Mouse (Mus musculus) cerebral cortex, adult 2 months (tissue): ENCODE results near the gene Sik3.

ENCODE experiments used
- WGBS: fragments of 180-500 bp; shearing (Covaris S2); methylation state at CpG from one replicate; pipeline ENCODE4 v1.1.7; 2018; 5-methylcytosine and 5-hydroxymethylcytosine counted together

Gene Sik3

DNA sequence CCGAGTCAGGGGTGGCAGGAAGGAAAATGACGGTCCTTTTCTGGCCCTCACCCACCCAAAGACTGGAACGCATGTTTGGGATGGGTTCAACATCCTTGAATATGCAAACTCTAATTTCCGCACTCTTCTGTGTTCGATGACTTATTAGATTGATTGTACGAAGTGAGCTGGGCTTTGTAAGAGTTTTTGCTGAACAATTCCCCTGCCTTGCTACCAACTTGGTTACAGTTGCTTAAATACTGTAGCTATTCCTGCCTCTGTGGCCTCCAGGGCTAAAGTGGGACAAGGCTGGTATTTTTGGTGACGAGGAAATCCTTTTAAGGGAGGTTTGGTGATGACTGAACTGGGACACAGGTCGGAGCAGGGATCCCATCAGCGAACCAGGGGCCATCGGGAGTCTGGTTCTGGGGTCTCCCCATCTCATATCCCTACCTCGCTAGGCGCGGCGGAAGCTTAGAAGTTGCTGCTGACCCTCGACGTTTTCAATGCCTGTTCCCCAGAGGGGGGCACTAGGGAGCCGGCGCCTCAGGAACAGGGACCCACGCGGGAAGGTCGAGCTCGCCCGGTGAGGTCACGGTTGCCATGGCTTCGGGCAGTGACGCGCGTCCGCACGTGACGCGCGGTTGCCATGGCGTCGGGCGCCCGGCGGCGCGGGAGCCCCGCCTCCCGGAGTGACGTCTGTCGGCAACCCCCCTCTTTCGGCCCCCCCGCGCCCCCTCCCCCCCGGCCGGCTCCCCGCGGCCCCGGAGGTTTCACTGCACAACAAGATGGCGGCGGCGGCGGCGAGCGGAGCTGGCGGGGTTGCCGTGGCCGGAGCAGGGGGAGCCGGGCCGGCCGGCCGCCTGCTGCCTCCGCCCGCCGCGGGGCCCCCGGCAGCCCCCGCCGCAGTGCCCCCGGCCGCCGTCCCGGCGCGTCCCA is at the start of gene Sik3, which contains the start of gene Pafah1b2:
TSS of gene Sik3 (plus strand) at position 730 of the 918 bp plus-strand sequence.
TSS of gene Pafah1b2 (minus strand) at position 600 of the 918 bp plus-strand sequence.
- 3% methylated on average over 76 of the region's 78 CpGs for WGBS

DNA sequence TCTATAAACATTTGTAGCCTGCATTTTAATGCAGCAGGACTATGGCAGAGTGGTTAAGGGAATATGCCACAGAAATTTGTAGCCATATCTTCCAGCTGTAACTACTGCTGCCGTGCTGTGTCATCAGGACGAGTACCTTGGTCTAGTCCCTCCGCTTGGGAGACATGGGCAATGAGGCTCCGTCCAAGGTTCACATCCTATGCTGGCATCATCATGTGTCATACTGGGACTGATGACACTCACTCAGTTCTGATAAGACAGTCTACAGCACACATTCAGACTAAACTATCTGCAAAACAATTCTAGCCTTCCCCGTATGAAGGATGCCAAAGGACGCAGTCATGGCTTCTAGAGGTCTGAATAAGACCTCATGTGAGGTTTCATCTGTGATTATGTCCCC is 49.0 kb upstream of the Sik3 start:
- WGBS, result 86% methylated on average over 6 of the region's 6 CpGs

DNA sequence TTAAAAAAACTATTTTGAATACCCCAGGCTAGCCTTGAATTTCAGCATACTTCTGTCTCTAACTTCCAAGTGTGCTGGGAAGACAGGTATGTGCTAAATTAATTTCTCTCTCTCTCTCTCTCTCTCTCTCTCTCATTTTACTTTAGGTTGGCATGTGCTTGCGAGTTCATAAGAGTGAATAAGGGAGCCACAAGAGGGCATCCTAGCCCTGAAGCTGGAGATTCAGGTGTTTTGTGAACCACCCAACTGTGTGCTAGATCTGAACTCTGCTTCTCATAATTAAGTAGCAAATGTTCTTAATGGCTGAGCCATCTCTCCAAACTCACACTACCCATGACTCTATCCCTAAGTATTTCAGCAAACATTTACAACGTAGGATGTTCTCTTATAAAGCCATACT is 35.7 kb upstream of the Sik3 start:
- WGBS, result 57% methylated on average over 2 of the region's 2 CpGs

DNA sequence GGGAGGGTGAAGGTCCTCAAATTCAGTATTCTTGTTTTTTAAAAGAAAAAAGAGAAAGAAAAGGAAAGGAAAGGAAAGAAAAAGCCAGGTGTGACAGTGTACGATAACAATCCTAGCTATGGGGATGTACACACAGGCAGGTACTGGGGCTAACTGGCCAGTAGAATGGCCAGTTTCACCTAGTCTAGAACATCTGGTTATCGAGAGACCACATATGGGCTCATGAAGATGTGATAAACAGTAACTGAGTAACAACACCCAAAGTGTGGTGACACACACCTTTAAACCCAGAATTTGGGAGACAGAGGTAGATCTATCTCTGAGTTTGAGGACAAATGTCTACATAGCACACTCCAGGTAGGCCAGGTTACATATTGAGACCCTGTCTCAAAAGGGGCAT is 32.8 kb upstream of the Sik3 start:
- 91% methylated on average over 2 of the region's 2 CpGs for WGBS

DNA sequence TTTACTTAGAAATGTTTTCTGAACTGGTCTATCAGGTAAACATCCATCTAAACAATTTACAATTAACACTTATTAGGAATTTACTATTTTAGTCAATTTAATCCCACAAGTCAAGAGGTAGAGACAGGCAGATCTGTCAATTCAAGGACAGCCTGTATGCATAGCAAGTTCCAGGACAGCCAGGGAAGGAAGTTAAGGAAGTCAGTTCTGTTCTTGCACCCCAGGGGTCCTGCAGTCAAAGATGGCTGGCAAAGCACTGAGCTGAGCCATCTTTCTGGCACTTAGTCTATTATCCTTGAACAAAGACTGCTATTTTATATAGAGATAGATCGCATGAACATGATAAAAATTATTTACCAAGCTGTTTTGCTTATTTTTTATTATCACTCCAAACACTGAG is 32.0 kb upstream of the Sik3 start:
- 69% methylated on average over 1 of the region's 1 CpGs for WGBS

DNA sequence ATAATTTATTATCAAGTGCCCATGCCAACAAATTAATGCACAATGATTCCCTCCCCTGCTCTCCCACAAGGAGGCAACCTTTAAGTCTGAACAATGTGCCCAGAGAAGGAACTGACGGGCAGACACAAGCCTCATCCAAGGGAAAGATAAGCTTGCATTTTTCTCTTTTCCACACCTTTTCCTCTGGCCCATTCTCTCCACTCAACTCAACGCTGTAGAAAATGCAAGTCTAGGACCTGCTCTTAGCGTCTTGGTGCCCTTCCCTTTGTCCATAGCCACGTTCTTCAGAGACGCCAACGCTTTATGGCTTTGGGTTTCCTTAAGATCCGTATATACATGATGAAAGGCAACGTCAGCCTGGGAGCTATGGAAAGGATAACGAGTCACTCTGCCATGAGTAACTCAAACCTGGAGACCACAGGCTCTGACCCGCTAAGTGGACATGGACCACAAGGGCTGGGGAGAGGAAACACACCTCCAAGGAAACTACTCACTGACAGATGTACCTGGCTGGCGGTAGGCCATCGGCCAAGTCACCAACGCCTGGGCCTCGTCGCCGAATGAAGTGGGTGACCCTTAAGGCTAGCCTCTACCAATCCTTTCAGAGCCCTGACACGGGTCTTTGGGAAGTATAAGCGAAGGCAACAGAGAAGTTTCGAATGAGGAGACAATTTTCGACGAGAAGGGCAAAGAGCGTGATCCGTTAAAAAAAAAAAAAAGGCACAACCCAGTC is 28.8 kb upstream of the Sik3 start:
- under 1% methylated on average over 23 of the region's 23 CpGs for whole genome bisulfite sequencing

DNA sequence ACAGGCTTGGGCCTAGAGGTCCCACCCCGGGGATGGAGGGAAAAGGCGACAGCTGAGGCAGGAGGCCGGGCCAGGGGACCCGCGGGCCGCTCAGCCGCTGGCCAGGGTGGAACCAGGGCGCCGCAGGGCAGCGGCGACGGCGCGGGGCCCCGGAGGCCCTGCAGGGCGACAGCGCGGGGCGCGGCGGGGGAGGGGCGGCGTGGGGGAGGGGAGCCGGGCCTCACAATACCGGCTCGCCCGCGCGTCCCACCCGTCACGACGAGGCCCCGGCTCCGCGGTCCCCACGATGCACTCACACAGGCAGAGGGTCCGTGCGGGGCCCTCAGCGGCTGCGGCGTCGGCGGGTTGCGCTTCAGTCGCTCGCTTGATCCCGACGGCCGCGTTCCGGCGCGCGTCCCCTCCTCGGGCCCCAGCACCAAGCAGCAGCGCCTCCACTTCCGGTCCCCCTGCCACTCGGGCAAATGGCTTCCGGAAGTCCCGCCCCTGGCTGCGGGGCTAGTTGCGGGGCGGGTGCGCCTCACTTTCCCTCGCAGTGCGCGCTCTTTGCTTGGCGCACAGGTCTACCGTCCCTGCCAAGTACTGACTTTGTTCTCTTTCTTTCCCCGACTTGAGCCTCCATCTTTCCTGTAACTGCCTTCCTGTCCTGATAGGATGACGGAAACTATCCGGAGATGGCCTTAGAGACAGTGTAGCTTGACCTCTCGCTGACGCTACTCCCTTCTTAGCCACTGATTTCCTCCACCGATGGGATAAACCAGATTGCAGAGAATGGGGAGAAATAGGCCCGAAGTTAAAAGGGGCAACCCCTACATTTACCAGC is 28.0 kb upstream of the Sik3 start:
- under 1% methylated on average over 57 of the region's 76 CpGs for WGBS

DNA sequence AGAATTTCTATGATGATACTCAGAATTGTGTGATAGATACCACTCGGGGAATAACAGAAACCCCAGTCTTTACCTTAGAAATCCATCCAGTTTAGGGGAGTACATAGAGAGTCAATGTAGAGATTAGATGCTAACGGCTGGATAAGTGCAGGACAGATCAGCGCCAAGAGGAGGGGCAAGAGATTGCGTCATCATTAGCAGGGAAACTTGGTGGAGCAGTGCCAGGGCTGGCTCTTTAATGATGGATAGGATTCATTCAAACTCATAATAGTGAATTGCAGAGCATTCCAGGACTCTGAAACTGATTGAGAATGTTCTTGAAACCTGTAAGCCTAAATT is 27.4 kb upstream of the Sik3 start:
- WGBS, result under 1% methylated on average over 4 of the region's 4 CpGs

DNA sequence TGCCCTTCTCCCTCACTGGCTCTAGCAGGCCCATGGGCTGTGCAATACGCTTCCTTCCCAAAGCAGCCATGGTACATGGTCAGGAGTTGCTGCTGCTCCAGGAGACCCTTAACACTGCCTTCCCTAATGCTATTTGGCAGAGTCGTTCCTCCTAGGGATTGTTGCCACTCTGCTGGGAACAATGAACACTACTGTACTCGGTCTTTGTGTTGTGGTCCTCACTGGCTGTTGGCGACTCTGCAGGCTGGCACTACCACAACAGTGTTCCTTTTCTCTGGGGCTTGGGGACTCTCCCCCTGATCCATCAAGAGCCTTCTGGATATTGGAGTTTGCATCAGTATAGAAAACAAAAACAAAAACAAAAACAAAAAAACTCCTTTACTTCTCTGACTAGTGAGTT is 13.6 kb upstream of the Sik3 start:
- 60% methylated on average over 4 of the region's 4 CpGs for WGBS

DNA sequence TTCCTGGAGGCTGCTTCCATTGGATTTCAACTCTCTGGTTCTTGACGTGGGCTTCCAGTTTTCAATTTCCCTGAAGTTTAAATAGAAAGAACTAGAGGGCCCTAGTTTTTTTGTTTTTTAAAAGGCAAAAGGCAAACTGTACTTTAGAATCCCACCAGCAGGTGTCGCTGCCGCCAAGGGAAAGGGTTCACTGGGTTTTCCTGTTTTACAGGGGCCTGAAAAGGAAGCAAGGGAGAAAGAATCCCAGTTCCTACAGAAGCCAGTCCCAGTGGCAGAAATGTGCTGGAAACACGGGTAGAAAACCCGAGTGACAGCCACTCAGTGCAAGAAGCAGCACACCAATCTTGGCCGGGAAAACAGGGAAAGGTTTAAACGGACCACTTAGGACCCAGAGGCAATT is 8.9 kb upstream of the Sik3 start:
- 6% methylated on average over 7 of the region's 7 CpGs for WGBS

DNA sequence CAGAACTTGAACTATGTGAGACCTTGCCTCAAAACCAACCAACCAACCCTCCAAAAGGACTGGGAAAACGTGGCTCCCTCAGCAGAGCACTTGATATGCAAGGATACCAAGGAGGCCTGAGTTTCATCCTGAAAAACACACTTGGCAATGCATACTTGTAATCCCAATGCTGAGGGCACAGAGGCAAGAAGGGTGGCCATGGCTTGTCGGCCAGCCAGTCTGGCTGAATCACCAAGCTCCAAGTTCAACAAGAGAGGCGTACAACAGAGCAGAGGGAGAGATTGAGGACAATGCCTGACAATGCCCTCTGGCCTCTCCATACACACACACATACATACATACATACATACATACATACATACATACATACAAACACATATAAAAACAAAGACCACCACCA is 8.1 kb upstream of the Sik3 start:
- WGBS, result 68% methylated on average over 3 of the region's 3 CpGs

DNA sequence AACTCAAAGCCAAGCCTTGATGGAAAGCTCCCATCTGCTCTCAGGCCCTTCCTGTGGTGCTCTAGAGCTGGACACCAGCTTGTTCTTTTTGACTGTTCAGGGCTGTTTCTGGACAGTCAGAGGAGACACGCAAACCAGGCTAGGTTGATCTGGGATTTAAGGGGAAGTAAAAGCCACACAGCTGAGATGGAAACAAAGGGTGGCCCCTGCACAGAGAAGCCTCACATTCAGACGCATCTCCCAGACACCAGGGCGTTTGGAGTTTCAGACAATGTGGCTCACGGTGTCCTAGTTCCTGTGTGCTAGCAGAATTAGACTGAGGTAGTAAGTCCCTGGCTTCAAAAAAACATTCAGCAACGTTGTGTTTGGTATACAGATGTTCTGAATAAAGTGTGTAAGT is 6.4 kb upstream of the Sik3 start:
- WGBS, result 62% methylated on average over 5 of the region's 5 CpGs

DNA sequence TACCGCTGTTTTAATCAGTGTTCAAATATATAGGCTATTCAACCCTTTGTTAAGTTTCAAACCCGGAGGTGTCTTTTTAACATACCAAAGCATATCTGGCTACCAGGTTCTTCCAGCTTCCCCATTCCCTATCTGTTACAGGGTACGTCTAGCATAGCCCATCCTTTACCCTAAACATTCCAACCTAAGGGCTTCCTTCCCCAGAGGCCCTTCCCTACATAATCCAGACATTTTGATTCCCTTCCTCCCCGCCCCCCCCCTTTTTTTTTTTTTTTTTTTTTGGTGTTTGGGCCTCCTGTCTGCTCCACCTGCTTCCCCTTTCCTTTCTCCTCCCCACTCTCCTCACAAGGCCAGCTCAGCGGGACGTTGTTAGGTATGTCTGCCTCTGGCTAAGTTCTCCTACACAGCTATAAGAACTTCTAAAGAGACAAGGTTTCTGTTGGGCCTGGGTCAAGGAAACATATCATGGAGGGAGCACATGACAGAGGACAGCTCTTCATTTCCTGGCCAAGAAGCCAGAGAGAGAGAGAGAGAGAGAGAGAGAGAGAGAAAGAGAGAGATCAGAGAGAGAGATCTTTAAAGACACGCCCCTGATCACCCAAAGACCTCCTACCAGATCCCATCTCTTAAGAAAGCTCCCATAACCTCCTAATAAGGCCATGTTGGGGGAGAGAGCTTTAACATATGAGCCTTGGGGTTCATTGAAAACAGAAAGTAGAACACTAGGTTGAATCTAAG is 3.5 kb upstream of the Sik3 start:
- WGBS, result 83% methylated on average over 7 of the region's 7 CpGs

DNA sequence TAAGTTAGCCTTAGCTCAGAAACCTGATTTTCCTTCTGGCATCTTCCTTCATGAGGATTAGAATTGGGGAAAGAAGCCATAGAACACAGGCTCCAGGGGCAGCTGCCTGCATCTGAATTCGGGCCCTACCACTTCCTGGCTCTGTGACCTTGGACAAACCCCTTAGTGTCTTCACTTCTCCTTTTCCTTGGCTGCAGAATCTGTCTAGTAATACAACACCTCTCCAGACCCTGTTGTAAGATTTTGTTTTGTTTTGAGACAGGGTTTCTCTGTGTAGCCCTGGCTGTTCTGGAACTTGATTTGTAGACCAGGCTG is 3.0 kb upstream of the Sik3 start:
- WGBS, result 61% methylated on average over 1 of the region's 1 CpGs

DNA sequence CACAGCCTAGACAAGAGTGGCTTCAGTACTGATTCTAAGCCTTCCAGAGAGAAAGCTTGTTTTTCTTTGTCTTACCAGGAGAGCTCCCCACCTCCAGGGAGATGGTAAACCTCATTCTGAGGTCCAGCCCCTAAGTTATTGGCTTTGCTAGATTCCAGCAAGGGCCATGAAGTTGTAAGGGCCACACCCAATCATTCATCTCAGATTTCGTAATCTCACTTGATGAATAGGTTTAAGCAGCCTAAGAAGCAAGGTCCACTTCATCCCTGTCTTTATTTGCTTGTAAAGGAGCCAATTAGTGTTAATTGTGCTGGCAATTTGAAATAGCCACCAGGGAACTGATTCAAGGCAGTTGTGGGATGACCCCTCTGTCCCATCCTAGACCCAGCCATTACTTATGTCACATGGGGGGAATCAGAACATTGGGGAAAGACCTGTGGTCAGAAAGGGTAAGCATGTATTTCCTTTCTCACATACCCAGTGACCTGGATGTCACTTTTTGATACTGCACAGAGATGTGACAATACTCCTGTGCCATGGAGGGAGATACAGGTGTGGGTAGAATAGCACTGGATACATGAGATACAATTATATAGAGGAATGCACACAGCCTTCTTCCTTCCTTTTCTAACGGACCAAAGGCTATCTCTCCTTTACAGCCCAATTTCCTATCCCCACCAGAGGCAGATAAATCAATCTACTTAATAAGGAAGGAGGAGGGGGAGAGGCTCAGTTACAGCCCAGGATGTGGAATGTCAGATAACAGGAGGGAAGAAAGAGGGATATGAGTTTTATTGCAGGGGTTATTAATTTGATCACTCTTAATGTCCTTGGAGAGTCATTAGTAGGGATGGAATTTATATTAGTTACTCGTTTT is 1.3 kb upstream of the Sik3 start:
- 61% methylated on average over 3 of the region's 3 CpGs for WGBS

DNA sequence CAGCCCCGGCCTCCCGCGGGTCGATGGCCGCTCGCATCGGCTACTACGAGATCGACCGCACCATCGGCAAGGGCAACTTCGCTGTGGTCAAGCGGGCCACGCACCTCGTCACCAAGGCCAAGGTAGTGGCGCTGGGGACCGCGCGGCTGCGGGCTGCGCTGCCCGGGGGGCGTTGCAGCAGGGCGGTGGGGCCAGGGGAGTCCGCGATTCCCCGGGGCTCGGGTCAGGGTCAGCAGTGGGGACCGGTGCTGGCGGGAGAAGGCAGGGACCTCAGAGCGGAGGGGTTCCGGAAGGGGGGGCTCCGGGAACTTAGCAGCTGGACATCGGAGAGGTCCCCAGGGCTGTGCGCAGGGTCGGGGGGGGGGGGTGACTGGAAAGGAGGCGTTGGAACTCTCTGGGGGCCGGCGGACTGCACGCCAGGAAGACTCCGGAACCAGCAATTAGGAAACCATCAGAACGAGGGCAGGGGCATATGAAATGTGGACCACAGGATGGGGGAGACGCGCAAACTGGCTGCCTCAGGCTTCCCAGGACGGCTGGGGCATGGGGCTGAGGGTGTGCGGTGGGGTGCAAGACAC is 478 bp downstream of the Sik3 start:
- under 1% methylated on average over 45 of the region's 46 CpGs for WGBS

DNA sequence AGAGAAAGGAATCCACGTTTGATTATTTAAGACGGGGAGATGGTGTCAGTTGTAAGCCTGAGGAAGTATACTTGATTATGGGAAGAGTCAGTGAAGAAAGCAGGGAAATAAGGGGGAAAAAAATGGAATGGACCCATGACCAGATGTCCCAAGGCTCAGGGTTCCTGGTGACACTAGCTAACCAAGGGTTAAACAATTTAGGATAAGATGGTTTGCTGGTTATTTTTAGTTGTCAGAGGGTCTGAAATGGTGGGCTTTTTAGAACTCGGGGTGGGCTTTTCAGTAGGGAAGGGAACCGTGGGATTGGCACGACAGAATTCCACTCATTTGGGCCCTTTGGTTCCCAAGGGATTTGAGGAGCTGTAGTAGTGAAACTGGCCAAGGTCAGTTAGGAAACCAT is 996 bp downstream of the Sik3 start:
- WGBS, result 2% methylated on average over 5 of the region's 5 CpGs

DNA sequence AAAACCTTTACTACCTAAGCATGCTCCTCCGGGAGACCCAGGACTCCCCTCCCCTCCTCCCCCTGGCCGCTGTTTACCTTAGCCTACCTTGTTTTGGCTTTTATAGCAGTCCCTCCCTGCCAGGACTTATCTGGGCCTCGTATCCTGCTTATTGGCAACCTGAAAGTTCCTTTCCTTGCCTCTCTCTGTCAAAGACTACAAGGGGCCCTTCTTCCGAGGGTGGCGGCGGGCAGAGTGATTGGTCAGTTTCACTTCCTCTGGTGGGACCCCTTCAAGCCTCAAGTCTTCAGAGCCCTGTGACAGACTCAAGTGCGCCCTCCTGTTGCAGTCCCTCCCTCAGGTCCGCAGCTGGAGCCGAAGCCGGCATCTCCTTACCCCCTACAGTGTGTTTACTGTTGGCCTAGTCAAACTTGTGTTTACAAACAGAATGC is 1.6 kb downstream of the Sik3 start:
- WGBS, result 4% methylated on average over 10 of the region's 10 CpGs

DNA sequence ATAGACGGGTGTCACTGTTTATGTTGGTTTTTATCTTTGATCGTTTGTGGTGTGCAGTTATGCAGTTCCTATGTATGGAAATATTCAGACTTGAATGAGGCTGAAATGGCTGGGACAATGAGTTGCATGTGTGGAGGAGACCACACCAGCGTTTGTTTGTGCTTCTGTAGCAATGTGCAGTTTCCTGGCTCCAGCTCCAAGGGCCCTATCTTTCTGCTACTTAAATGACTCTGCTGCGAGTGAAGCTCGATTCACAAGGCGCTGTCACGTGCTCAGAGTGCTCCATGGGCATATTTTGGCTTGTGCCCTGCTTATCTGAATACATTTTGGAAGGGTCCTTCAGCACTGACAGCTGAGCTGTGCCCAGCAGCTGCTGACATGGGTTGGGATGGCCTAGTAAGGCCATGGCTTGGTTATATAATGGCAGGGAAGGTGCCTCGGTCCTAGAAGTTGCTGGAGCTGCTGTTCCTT is 2.5 kb downstream of the Sik3 start:
- WGBS, result 7% methylated on average over 8 of the region's 8 CpGs

DNA sequence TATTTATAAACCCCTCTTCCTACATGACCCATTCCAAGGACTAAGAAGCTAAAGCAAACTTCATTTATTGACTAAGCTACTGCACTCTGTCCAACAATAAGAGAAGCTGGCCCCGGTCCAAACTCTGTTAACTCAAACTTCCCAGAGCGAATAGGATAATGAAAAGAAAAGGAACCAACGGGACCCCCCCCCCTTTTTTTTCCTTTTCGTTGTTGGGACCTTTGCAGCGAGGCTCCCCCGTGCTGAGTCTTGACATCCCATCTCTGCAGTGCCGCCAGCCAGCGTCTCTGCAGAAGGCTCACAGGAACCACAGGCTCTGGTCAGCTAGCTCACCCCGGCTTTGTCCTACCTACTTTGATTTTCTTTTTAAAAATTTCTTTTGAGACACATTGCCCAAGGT is 3.2 kb downstream of the Sik3 start:
- WGBS, result 25% methylated on average over 9 of the region's 9 CpGs
